Mouse (Mus musculus): ENCODE measurements at regions not wholly inside any gene's neighbourhood (a gene's known extent, or its start where the extent isn't known, plus 50 kb on each side); places are given as distances from the start of the nearest gene placed in this dataset.

DNA sequence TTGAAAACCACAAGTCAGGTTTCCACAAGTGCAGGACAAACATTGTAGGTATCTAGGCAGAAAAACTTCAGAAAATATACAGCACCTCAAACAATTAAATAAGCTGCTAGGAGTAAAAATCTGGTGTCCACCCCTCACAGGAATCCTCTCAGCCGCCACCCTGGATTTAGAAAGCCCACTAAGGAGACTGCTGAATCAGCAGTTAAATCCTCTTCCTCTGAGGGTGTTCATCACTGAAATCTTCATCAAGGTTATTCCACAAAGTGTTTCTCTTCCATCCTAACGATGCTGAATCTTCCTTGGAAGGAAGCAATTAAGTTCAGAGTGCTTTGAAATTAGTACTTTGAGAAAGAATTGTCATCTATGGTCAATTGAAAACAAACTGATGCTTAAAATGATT lies 230.5 kb upstream of the Aga start:
- TF ChIP-seq USF1 (IDR thresholded peaks at IDR 0.05; ENCODE audit: low read depth, low read length) = no peak
- TF ChIP-seq MAFK (IDR thresholded peaks at IDR 0.05; ENCODE audit: insufficient replicate concordance, low read length) = peak; percentile 70
- TF ChIP-seq CTCF (conservative IDR thresholded peaks at IDR 0.05 in 1 of 2, IDR thresholded peaks at IDR 0.05 in 1 of 2; ENCODE audit: low read depth in 2 of 2, low read length in 2 of 2) = no peak
- no peak for TF ChIP-seq KAT2A (IDR thresholded peaks at IDR 0.05; ENCODE audit: insufficient replicate concordance, low read length)
- TF ChIP-seq MAX (IDR thresholded peaks at IDR 0.05; ENCODE audit: low read length) = no peak
- TF ChIP-seq ETS1 (conservative IDR thresholded peaks at IDR 0.05; ENCODE audit: low read depth, low read length) = no peak
- TF ChIP-seq CHD2 (IDR thresholded peaks at IDR 0.05; ENCODE audit: low read length) = no peak
- no peak for TF ChIP-seq EP300 (IDR thresholded peaks at IDR 0.05; ENCODE audit: low read length)
- TF ChIP-seq POLR2A (IDR thresholded peaks at IDR 0.05; ENCODE audit: low read depth, low read length) = no peak
- no peak for TF ChIP-seq POLR2AphosphoS2 (IDR thresholded peaks at IDR 0.05; ENCODE audit: low read depth, low read length)

Data from CH12.LX (cell line).